Mouse (Mus musculus) hematopoietic multipotent progenitor cell, adult 10-12 weeks (in vitro differentiated cells): ENCODE data around the gene Coq9. TPM values are rescaled to one million over a fixed set of nuclear protein-coding genes. Genes with fewer than 3 reads are reported as not detected.

ENCODE experiments used
- polyA plus RNA-seq: library from polyadenylated mRNA; stranded (reverse); fragments of >175 nt; gene quantifications from 2 replicates; pipeline ENCODE4 v1.2.3, GENCODE M21; 2012; ENCODE audit warnings: low replicate concordance

The Coq9 gene
- polyA plus RNA-seq, result 51.0 and 128 TPM in 2 replicates

DNA sequence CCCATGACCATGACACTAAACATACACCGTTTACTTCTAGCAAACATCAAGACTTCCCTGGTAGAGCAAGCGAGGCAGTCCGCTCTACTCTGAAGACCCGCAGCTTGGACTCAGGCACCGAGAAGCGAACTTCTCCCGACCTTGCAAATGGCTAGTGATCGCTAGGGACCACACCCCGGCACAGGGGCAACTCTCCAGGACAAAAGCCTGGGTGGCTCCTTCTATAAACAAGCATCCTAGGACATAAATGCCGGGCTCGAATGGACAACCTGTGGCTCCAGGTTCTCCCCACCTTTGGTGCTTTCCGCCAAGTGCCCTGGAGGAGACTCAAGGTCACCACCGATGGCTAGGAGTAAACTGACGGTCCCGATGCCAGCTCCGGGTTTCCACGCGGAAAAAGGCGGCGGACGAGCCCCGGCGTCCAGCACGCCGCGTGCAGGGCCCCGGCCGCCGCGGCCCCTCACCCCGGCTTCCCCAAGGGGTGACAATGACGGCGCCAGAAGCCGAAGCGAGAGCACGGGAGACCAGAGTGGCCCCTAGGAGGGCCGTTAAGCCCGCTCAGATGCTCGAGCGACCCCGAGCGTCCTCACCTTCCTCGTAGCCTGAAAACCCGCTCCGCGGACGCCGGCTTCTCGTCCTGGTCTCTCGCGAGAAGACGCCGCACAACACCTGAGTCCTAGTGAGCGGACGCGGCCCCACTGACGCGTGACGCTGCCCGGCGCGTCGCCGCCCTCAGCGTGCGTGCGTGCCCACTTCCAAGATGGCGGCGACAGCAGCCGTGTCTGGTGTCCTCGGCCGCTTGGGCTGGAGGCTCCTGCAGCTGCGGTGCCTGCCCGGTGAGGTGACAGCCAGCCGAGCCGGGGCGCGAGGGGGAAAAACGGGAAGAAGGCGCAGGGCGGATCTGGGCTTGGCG is at the start of gene Coq9, which contains the start of gene Ciapin1:
Coq9 (plus strand) TSS at position 660 of the 913 bp plus-strand sequence.
Ciapin1 (minus strand) TSS at position 697 of the 913 bp plus-strand sequence.

GRCm38 (mm10) chr8:94810153-94810552 is 28.0 kb upstream of the Coq9 start, which contains the start of gene Ccl17:
Ccl17 (plus strand) TSS chr8:94810453.

GRCm38 (mm10) chr8:94857346-94858173 is 19.4 kb downstream of the Coq9 start, which contains the start of gene Polr2c:
Polr2c (plus strand) TSS chr8:94857450.

GRCm38 (mm10) chr8:94876197-94876730 is 38.1 kb downstream of the Coq9 start, which contains the start of gene Dok4:
Dok4 (minus strand) TSS chr8:94876330.

Other genes with a start within 250 kb of the Coq9 start
- 5.1 and 5.3 TPM in 2 replicates for gene Rspry1, start 236.4 kb upstream of the Coq9 start, polyA plus RNA-seq
- 20.7 and 42.0 TPM in 2 replicates for gene Fam192a, start 236.3 kb upstream of the Coq9 start, polyA plus RNA-seq
- 22.7 and 26.4 TPM in 2 replicates for gene Arl2bp, start 171.7 kb upstream of the Coq9 start, polyA plus RNA-seq
- gene Pllp, start 142.0 kb upstream of the Coq9 start, polyA plus RNA-seq, result not detected in 2 replicates
- 1.9 and 3.2 TPM in 2 replicates for gene Ccl22, start 92.7 kb upstream of the Coq9 start, polyA plus RNA-seq
- 0.31 and 0.59 TPM in 2 replicates for gene Cx3cl1, start 66.3 kb upstream of the Coq9 start, polyA plus RNA-seq
- gene Ccl17, start 27.9 kb upstream of the Coq9 start, polyA plus RNA-seq, result not detected in 2 replicates
- 49.1 and 330 TPM in 2 replicates for gene Ciapin1, start within 50 bp of the Coq9 start, polyA plus RNA-seq
- 7.3 and 16.5 TPM in 2 replicates for gene Polr2c, start 19.1 kb downstream of the Coq9 start, polyA plus RNA-seq
- gene Dok4, start 38.0 kb downstream of the Coq9 start, polyA plus RNA-seq, result 2.7 and 5.0 TPM in 2 replicates
- 9.9 and 24.4 TPM in 2 replicates for gene Ccdc102a, start 79.8 kb downstream of the Coq9 start, polyA plus RNA-seq
- gene Adgrg5, start 85.4 kb downstream of the Coq9 start, polyA plus RNA-seq, result 11.8 and 12.9 TPM in 2 replicates
- 2.7 and 6.2 TPM in 2 replicates for gene Adgrg1, start 136.4 kb downstream of the Coq9 start, polyA plus RNA-seq
- 3.3 and 5.4 TPM in 2 replicates for gene Adgrg3, start 179.4 kb downstream of the Coq9 start, polyA plus RNA-seq
- not detected in 2 replicates for gene Drc7, start 216.8 kb downstream of the Coq9 start, polyA plus RNA-seq
- gene Katnb1, start 242.9 kb downstream of the Coq9 start, polyA plus RNA-seq, result 26.3 and 27.7 TPM in 2 replicates